In the genomic region with DNA sequence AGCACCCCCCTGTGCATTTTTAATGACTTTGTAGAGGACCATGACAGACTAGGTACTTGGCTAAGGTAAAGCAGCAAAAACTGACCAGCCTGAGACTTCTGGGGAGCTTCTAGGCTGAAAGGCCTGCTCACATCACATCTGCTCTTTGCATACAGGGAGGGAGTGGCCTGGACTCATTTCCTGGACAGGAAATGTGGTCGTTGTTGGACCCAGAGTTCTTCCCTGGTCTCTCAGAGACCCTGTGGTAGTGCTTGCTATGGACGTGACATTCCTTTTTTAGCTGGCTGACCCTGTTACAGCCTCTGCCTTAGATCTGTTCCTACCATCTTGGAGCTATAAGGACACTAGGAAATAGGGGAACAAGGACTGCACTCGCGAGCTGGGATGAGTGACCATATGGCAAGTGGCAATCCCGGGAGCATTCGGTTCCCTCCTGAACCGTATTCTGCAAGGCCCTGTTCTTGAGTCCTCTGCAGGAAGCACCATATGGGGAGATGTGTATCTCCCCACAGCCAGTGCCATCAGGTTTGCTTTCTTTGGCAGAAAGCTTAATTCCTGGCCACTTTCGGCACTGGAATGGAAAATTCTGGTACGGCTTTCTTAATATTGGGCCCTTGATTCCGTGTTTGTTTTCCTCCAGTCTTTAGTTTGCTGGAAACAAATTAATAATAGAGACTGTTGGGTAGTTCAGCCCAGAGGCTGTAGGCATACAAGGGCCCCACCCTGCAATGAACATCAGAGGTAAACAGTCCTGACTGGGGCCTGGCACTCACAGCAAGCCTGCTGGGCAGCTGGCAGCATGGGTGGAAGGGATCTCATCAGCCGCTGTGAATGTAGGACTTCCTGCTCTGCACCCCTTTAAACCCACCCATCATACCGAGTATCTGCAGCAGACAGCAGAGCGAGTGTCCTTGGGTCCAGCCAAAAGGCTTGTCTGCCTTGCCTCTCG, we compare ENCODE assay signal across 11 mouse cellular contexts. TPM values are rescaled to one million over a fixed set of nuclear protein-coding genes. Genes with fewer than 3 reads are reported as not detected.
DNase-seq lines count a peak whose midpoint lies in the region; ATAC-seq and TF ChIP-seq lines count a peak whose summit lies in the region.
"Had no signal": no experiment of that assay in that cellular context is flagged by ENCODE, and none has a peak within 500 bp of the region (broad histone marks: within the 10 kb centered on the region; RNA-seq: fewer than 3 reads in every experiment).

No protein-coding gene starts in this region.

- no peak for ATAC-seq in heart, embryonic 11.5 days (replicated peaks; ENCODE audit: insufficient number of reproducible peaks, low FRiP score, low TSS enrichment)
- ATAC-seq in forebrain, postnatal 0 days, result no peak

- no peak overlapping the region for H3K4me2 ChIP-seq in heart, embryonic 11.5 days
- no peak overlapping the region for H3K4me2 ChIP-seq in forebrain, postnatal 0 days (ENCODE audit: low read depth)
- H3K4me2 ChIP-seq: liver, embryonic 15.5 days had no signal

- TF ChIP-seq CTCF in cortical plate, adult 2 months (IDR thresholded peaks at IDR 0.05; ENCODE audit: extremely low read depth, insufficient read depth, low read length), result no peak
- no peak for TF ChIP-seq CTCF in forebrain, postnatal 0 days (IDR thresholded peaks at IDR 0.05; ENCODE audit: low read depth)

- H3K36me3 ChIP-seq in heart, embryonic 11.5 days (ENCODE audit: control insufficient read depth, insufficient read depth, low read length), result peaks cover 2% of the 10 kb centered on the region; the same call in 1 of the 2 replicates
- peaks cover 10% of the 10 kb centered on the region for H3K36me3 ChIP-seq in forebrain, postnatal 0 days (ENCODE audit: insufficient read depth)

- no peak overlapping the region for H3K4me3 ChIP-seq in heart, embryonic 11.5 days (ENCODE audit: low read depth, low read length)
- no peak overlapping the region for H3K4me3 ChIP-seq in cortical plate, adult 2 months (ENCODE audit: insufficient read depth, low read length)
- H3K4me3 ChIP-seq in forebrain, postnatal 0 days (ENCODE audit: low read depth, low read length), result no peak overlapping the region
- H3K4me3 ChIP-seq: liver, embryonic 15.5 days had no signal

- H3K27ac ChIP-seq in heart, embryonic 11.5 days (ENCODE audit: low read depth, low read length), result no peak overlapping the region
- H3K27ac ChIP-seq in cortical plate, adult 2 months (ENCODE audit: insufficient read depth, low read length), result peak overlapping the region; percentile 47; the same call in 1 of the 2 replicates
- H3K27ac ChIP-seq in forebrain, postnatal 0 days (ENCODE audit: low read depth, low read length), result no peak overlapping the region
- H3K27ac ChIP-seq: liver, embryonic 15.5 days had no signal

- TF ChIP-seq POLR2A in cortical plate, adult 2 months (IDR thresholded peaks at IDR 0.05; ENCODE audit: extremely low read depth, insufficient read depth, low read length), result no peak

- no peaks in the 10 kb centered on the region for H3K27me3 ChIP-seq in heart, embryonic 11.5 days (ENCODE audit: control insufficient read depth, insufficient read depth, low read length)
- no peaks in the 10 kb centered on the region for H3K27me3 ChIP-seq in forebrain, postnatal 0 days (ENCODE audit: insufficient read depth, low read length)
- H3K27me3 ChIP-seq: liver, embryonic 15.5 days had no signal

- WGBS in heart, embryonic 11.5 days (ENCODE audit: insufficient replicate concordance), result 64% methylated on average over 14 of the region's 14 CpGs
- WGBS in forebrain, postnatal 0 days, result 82% methylated on average over 14 of the region's 14 CpGs

- peaks cover 5% of the 10 kb centered on the region for H3K4me1 ChIP-seq in heart, embryonic 11.5 days (ENCODE audit: control insufficient read depth, insufficient read depth, low read length)
- no peaks in the 10 kb centered on the region for H3K4me1 ChIP-seq in cortical plate, adult 2 months (ENCODE audit: control insufficient read depth, insufficient read depth, low read length)
- H3K4me1 ChIP-seq in forebrain, postnatal 0 days (ENCODE audit: insufficient read depth), result no peaks in the 10 kb centered on the region

- peak; percentile 98 for DNase-seq in heart, adult 11 months
- DNase-seq in lung, adult 18-20 months, result peak; percentile 37 to 44
- no peak for DNase-seq in lung, postnatal 25 days (ENCODE audit: low spot score)
- DNase-seq in lung, postnatal 10 days, result peak; percentile 28
- DNase-seq in forebrain, postnatal 0 days, result no peak
- DNase-seq in right cerebral cortex, postnatal 36 days (ENCODE audit: low spot score in 2 of 2), result no peak
- DNase-seq: adrenal gland, postnatal 10 days; retina, postnatal 1 day had no signal

- H3K9ac ChIP-seq in heart, embryonic 11.5 days (ENCODE audit: low read depth, low read length), result no peak overlapping the region
- H3K9ac ChIP-seq in forebrain, postnatal 0 days, result no peak overlapping the region
- H3K9ac ChIP-seq: liver, embryonic 15.5 days had no signal

- no peaks in the 10 kb centered on the region for H3K9me3 ChIP-seq in heart, embryonic 11.5 days (replicated peaks; ENCODE audit: control insufficient read depth, low read length)
- H3K9me3 ChIP-seq in forebrain, postnatal 0 days (ENCODE audit: low read length), result no peaks in the 10 kb centered on the region
- H3K9me3 ChIP-seq: liver, embryonic 15.5 days had no signal

RNA-seq across cellular contexts. Expression of a gene that starts 30.0 kb away (rescaled TPM):
- polyA plus RNA-seq in heart, embryonic 11.5 days (2014; fragmentation: Nextera tagmentation; extraction: Ambion mirVana), result 13.6 and 26.4 TPM in 2 replicates
- 49.5 and 52.8 TPM in 2 replicates for polyA plus RNA-seq in cortical plate, adult 2 months (2012; rRNA removed)
- total RNA-seq in forebrain, postnatal 0 days (2014; rRNA removed), result 56.0 and 58.5 TPM in 2 replicates
- 14.6 TPM in 2 replicates for polyA plus RNA-seq in forebrain, postnatal 0 days (2015; fragmentation: Nextera tagmentation; extraction: Ambion mirVana)

Comparison
In these comparisons a context has a peak if more than half of its experiments do, and no peak if none do; other contexts are left out.
1. DNase-seq: peak in heart, adult 11 months (single experiment), lung, adult 18-20 months (2 of 2) and lung, postnatal 10 days (single experiment); none in lung, postnatal 25 days (single experiment), forebrain, postnatal 0 days (single experiment) and right cerebral cortex, postnatal 36 days (0 of 2).